Mouse (Mus musculus): ENCODE results near the gene Isca2.

The Isca2 gene

GRCm38 (mm10) chr12:84771981-84772520, 1.0 kb upstream of the Isca2 start:
- DNase-seq (ENCODE audit: low spot score in 2 of 2) = no peak

GRCm38 (mm10) chr12:84773476-84773875, 425 bp downstream of the Isca2 start:
- DNase-seq (ENCODE audit: low spot score in 2 of 2) = no peak

- no peak for DNase-seq (ENCODE audit: low spot score in 2 of 2)
These were observed 1.3 kb downstream of the Isca2 start for GRCm38 (mm10) chr12:84774376-84774775.

GRCm38 (mm10) chr12:84776229-84776628, 3.2 kb downstream of the Isca2 start:
- no peak for DNase-seq (ENCODE audit: low spot score in 2 of 2)

- peak; percentile 89 to 91 for DNase-seq (ENCODE audit: low spot score in 2 of 2)
These were observed 11.7 kb downstream of the Isca2 start for GRCm38 (mm10) chr12:84784604-84785381.

- no peak for DNase-seq (ENCODE audit: low spot score in 2 of 2)
These were observed 13.0 kb downstream of the Isca2 start for GRCm38 (mm10) chr12:84786091-84786490.

GRCm38 (mm10) chr12:84790853-84791252, 17.8 kb downstream of the Isca2 start:
- no peak for DNase-seq (ENCODE audit: low spot score in 2 of 2)

GRCm38 (mm10) chr12:84792629-84793028, 19.6 kb downstream of the Isca2 start:
- DNase-seq (ENCODE audit: low spot score in 2 of 2) = no peak

- DNase-seq (ENCODE audit: low spot score in 2 of 2) = no peak
These were observed 21.6 kb downstream of the Isca2 start for GRCm38 (mm10) chr12:84794647-84795046.

- no peak for DNase-seq (ENCODE audit: low spot score in 2 of 2)
These were observed 26.0 kb downstream of the Isca2 start for GRCm38 (mm10) chr12:84799086-84799485.

- no peak for DNase-seq (ENCODE audit: low spot score in 2 of 2)
These were observed 27.4 kb downstream of the Isca2 start for GRCm38 (mm10) chr12:84800419-84800818.

- no peak for DNase-seq (ENCODE audit: low spot score in 2 of 2)
These were observed 28.6 kb downstream of the Isca2 start for GRCm38 (mm10) chr12:84801532-84802110.

GRCm38 (mm10) chr12:84802625-84803024, 29.6 kb downstream of the Isca2 start:
- DNase-seq (ENCODE audit: low spot score in 2 of 2) = no peak

- DNase-seq (ENCODE audit: low spot score in 2 of 2) = no peak
These were observed 32.3 kb downstream of the Isca2 start for GRCm38 (mm10) chr12:84805228-84805842.

- DNase-seq (ENCODE audit: low spot score in 2 of 2) = no peak
These were observed 33.0 kb downstream of the Isca2 start for GRCm38 (mm10) chr12:84806010-84806409.

- DNase-seq (ENCODE audit: low spot score in 2 of 2) = no peak
These were observed 33.7 kb downstream of the Isca2 start for GRCm38 (mm10) chr12:84806726-84807125.

GRCm38 (mm10) chr12:84807351-84807750, 34.3 kb downstream of the Isca2 start:
- no peak for DNase-seq (ENCODE audit: low spot score in 2 of 2)

GRCm38 (mm10) chr12:84809033-84809432, 36.0 kb downstream of the Isca2 start:
- no peak for DNase-seq (ENCODE audit: low spot score in 2 of 2)

GRCm38 (mm10) chr12:84810810-84811209, 37.8 kb downstream of the Isca2 start:
- DNase-seq (ENCODE audit: low spot score in 2 of 2) = no peak

GRCm38 (mm10) chr12:84811510-84811909, 38.5 kb downstream of the Isca2 start:
- DNase-seq (ENCODE audit: low spot score in 2 of 2) = no peak

- DNase-seq (ENCODE audit: low spot score in 2 of 2) = no peak
These were observed 39.0 kb downstream of the Isca2 start for GRCm38 (mm10) chr12:84812004-84812403.

GRCm38 (mm10) chr12:84813773-84814172, 40.7 kb downstream of the Isca2 start:
- no peak for DNase-seq (ENCODE audit: low spot score in 2 of 2)

Data from right cerebral cortex, postnatal 10 days (tissue).